Mouse (Mus musculus) central nervous system, embryonic 18 days (tissue): ENCODE measurements around the gene C1qb. TPM values are rescaled to one million over a fixed set of nuclear protein-coding genes. Genes with fewer than 3 reads are reported as not detected.

Source experiments
- polyA plus RNA-seq: library from polyadenylated mRNA; depleted of rRNA; stranded (reverse); fragments of >200 nt; gene quantifications from 2 replicates; pipeline ENCODE4 v1.2.3, GENCODE M21; 2012; rRNA removed

Gene C1qb
- polyA plus RNA-seq, result 30.8 TPM in 2 replicates

GRCm38 (mm10) chr4:136886101-136886500, at the start of gene C1qb:
TSS of gene C1qb (minus strand) at chr4:136886187.

DNA sequence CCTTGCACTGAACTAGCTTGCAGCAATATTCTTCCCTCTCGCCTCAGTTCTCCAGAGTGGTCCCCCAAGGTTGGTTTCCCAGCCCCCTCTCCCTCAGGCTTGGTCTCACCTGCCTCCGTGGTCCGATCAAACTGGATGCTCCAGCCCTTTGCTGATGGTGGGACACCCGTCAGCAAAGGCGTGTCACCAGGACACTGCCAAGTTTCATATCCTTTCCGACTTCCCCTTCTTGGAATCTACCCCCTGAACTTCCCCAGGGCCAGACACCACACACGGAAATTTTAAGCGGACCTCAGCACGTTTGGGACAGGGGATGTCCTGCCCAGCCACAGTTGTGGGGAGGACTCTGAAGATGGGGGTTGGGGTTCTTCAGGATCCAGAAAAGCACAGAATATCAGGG, 12.7 kb upstream of the C1qb start, which contains the start of gene C1qa:
Gene C1qa (minus strand): TSS at position 167 of the 400 bp plus-strand sequence.

DNA sequence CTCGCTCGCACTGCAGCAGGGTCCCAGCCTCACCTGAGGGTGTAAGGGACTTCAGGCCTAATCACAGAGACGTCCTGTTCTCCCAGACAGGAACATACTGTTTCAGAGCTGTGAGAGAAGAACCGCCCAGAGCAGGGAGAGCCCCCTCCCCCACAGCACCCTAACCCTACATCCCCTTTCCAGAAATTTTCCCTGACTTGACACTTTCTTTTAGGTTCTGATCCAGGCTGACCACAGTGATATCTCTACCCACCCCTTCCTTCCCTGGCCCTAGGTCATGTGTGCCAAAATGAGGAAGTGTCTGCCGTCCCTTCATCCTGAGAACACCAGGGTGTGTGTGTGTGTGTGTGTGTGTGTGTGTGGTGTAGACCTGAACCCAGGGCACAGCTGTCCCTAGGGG, 6.8 kb upstream of the C1qb start, which contains the start of gene C1qc:
Gene C1qc (minus strand): TSS at position 255 of the 400 bp plus-strand sequence.

GRCm38 (mm10) chr4:136835621-136836386, 50.2 kb downstream of the C1qb start, which contains the start of gene Ephb2:
TSS of gene Ephb2 (minus strand) at chr4:136835988.

Other genes with a start within 250 kb of the C1qb start
- 60.0 and 61.0 TPM in 2 replicates for gene Ephb2, start 50.2 kb downstream of the C1qb start, polyA plus RNA-seq
- 20.6 and 24.0 TPM in 2 replicates for gene C1qc, start 6.9 kb upstream of the C1qb start, polyA plus RNA-seq
- gene C1qa, start 12.6 kb upstream of the C1qb start, polyA plus RNA-seq, result 18.5 and 18.9 TPM in 2 replicates
- 33.6 and 34.9 TPM in 2 replicates for gene Epha8, start 70.6 kb upstream of the C1qb start, polyA plus RNA-seq
- gene Zbtb40, start 162.6 kb upstream of the C1qb start, polyA plus RNA-seq, result 5.5 and 6.8 TPM in 2 replicates